Mouse (Mus musculus) monocyte, adult 59 days (primary cell): ENCODE results near the gene Mindy3. TPM values are rescaled to one million over a fixed set of nuclear protein-coding genes. Genes with fewer than 3 reads are reported as not detected.

Experiments used
- total RNA-seq, 2 experiments: library from RNA; stranded (reverse); gene quantifications; one replicate each; pipeline ENCODE4 v1.2.4; 2023

The Mindy3 gene
- 10 to 100 TPM; 74.8 to 82.8 TPM for total RNA-seq

DNA sequence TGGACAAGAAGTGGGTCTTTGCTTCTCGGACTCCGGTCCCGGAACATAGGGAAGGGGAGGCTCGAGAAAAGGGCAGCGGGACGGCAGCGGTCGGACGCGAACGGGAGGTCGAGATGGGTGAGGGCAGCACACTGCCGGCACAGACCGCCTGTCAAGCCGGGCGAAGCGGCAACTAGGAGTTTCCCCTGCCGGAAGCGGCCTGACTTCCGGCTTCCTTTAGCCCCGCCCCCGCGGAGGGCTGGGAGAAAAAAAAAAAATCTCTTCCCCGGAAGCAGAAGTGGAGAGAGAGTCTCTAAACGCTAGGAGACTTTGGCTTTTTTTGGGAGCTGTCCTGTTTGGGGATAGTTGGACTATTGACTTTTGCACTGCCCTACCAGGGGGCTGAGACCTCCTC is at the start of gene Mindy3:
TSS of gene Mindy3 (minus strand) at position 209 of the 394 bp plus-strand sequence.

DNA sequence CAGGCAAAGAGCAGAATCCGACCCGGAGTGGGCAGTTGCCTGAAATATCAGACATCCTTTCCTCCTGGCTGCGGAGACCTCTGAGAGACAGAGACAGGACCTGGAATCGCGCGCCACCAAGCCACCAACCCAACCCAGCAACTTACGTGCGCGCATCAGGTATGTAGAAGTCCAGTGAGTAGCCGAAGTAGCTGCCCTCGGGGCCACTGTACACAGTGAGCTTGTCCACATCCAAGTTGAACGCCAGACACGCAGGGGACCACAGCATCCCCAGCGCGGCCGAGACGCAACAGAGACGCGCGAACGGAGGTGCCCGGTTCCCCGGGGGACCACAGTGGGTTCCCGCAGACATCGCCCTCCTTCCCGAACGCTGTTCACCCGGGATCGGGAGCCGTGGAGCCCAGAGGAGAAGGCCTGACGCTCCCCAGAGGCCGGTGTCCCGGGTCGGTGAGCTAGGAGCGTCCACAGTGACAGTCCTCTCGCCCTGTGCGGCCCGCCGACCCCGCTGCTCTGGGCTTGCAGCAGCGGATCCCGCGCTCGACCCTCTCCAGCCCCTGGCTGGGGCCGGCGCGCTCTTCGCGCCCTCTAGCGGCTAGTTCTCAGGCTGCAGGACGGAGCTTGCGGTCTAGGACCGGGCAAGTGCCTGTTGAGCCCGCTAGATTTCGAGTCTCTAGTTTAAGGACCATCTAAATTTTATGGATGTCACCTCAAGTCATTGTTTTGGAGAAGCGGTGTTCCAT is 117.7 kb downstream of the Mindy3 start, which contains the start of gene Itga8:
TSS of gene Itga8 (minus strand) at position 492 of the 740 bp plus-strand sequence.

Other genes with a start within 250 kb of the Mindy3 start
- 10 to 100 TPM; 11.5 to 13.2 TPM for gene Itga8, start 117.5 kb downstream of the Mindy3 start, total RNA-seq